Mouse (Mus musculus) lung, adult 2 months (tissue): ENCODE results near the gene Cuedc2. TPM values are rescaled to one million over a fixed set of nuclear protein-coding genes. Genes with fewer than 3 reads are reported as not detected.

ENCODE experiments used
- DNase-seq: peaks from one replicate; pipeline ENCODE4 v3.0.0; 2022
- H3K4me1 ChIP-seq: fragments of 200-500 bp; 2 replicates; pipeline ENCODE4 v1.6.1; 2011; ENCODE audit warnings: low read length; ENCODE audit not compliant: control insufficient read depth, insufficient read depth
- H3K4me3 ChIP-seq: fragments of 200-500 bp; replicated peaks from 2 replicates; pipeline ENCODE3; 2011; ENCODE audit warnings: low read depth, mild to moderate bottlenecking, control low read depth, low read length; ENCODE audit errors: extremely low read depth
- CTCF ChIP-seq: fragments of 200-500 bp; IDR thresholded peaks from 2 replicates; pipeline ENCODE4 v1.5.1; 2011; ENCODE audit warnings: mild to moderate bottlenecking, low read length, control low read depth; ENCODE audit not compliant: insufficient read depth
- POLR2A ChIP-seq: fragments of 200-500 bp; IDR thresholded peaks from 2 replicates; pipeline ENCODE4 v1.6.1; 2011; ENCODE audit warnings: low read depth, mild to moderate bottlenecking, control low read depth, low read length, borderline replicate concordance; ENCODE audit errors: extremely low read depth
- WGBS: fragments of 180-500 bp; shearing (Covaris S2); methylation state at CpG from one replicate; pipeline ENCODE4 v1.1.7; 2018; 5-methylcytosine and 5-hydroxymethylcytosine counted together
- polyA plus RNA-seq: library from polyadenylated mRNA; depleted of rRNA; stranded (reverse); fragments of >200 nt; gene quantifications from 2 replicates; pipeline ENCODE4 v1.2.3, GENCODE M21; 2012; rRNA removed

Cuedc2 gene
- 47.1 and 53.9 TPM in 2 replicates for polyA plus RNA-seq

GRCm38 (mm10) chr19:46338331-46338936, at the start of gene Cuedc2:
Cuedc2 (minus strand) TSS chr19:46338702.
- Histone ChIP-seq H3K4me1 (peaks cover 9% of the 10 kb centered on the region; the same call in 1 of the 2 replicates), H3K4me3 (peak within 1 kb of the TSS; percentile 68)
- no peak for TF ChIP-seq CTCF
- peak; percentile 28; the same call in 1 of the 2 replicates for TF ChIP-seq POLR2A
- WGBS, result under 1% methylated on average over 31 of the region's 31 CpGs
- DNase-seq, result peak; percentile 97

GRCm38 (mm10) chr19:46382275-46382674, 43.8 kb upstream of the Cuedc2 start:
- TF ChIP-seq POLR2A (no peak), CTCF (no peak)
- 89% methylated on average over 9 of the region's 9 CpGs for WGBS
- Histone ChIP-seq H3K4me1 (no peaks in the 10 kb centered on the region), H3K4me3 (no peak overlapping the region)
- no peak for DNase-seq

GRCm38 (mm10) chr19:46375891-46376290, 37.4 kb upstream of the Cuedc2 start:
- TF ChIP-seq CTCF, result no peak
- no peak for TF ChIP-seq POLR2A
- 27% methylated on average over 4 of the region's 4 CpGs for WGBS
- Histone ChIP-seq H3K4me1 (peaks cover 4% of the 10 kb centered on the region; the same call in 1 of the 2 replicates), H3K4me3 (no peak overlapping the region)
- DNase-seq, result no peak

GRCm38 (mm10) chr19:46375489-46375888, 37.0 kb upstream of the Cuedc2 start:
- peak; percentile 28 for DNase-seq
- H3K4me3 ChIP-seq, result no peak overlapping the region
- 26% methylated on average over 5 of the region's 5 CpGs for WGBS
- TF ChIP-seq CTCF (no peak), POLR2A (no peak)
- peaks cover 4% of the 10 kb centered on the region; the same call in 1 of the 2 replicates for H3K4me1 ChIP-seq

- H3K4me1 ChIP-seq, result peaks cover 4% of the 10 kb centered on the region; the same call in 1 of the 2 replicates
- no peak for TF ChIP-seq CTCF
- TF ChIP-seq POLR2A, result no peak
- no peak overlapping the region for H3K4me3 ChIP-seq
- no peak for DNase-seq
- 52% methylated on average over 21 of the region's 21 CpGs for WGBS
These were observed 36.1 kb upstream of the Cuedc2 start for GRCm38 (mm10) chr19:46374477-46375088.

- DNase-seq, result peak; percentile 64
- peak; percentile 80 for TF ChIP-seq CTCF
- TF ChIP-seq POLR2A, result no peak
- H3K4me3 ChIP-seq, result no peak overlapping the region
- 8% methylated on average over 4 of the region's 4 CpGs for WGBS
- no peaks in the 10 kb centered on the region for H3K4me1 ChIP-seq
These were observed 30.7 kb upstream of the Cuedc2 start for GRCm38 (mm10) chr19:46369204-46369603.

- Histone ChIP-seq H3K4me3 (no peak overlapping the region), H3K4me1 (no peaks in the 10 kb centered on the region)
- no peak for TF ChIP-seq CTCF
- TF ChIP-seq POLR2A, result no peak
- DNase-seq, result no peak
- WGBS, result 88% methylated on average over 23 of the region's 23 CpGs
These were observed 29.5 kb upstream of the Cuedc2 start for GRCm38 (mm10) chr19:46367798-46368590.

GRCm38 (mm10) chr19:46363294-46364009, 24.9 kb upstream of the Cuedc2 start:
- TF ChIP-seq POLR2A (no peak), CTCF (no peak)
- no peaks in the 10 kb centered on the region for H3K4me1 ChIP-seq
- no peak overlapping the region for H3K4me3 ChIP-seq
- DNase-seq, result no peak
- WGBS, result 71% methylated on average over 11 of the region's 11 CpGs

GRCm38 (mm10) chr19:46362104-46362503, 23.6 kb upstream of the Cuedc2 start:
- no peak overlapping the region for H3K4me3 ChIP-seq
- WGBS, result 85% methylated on average over 8 of the region's 8 CpGs
- TF ChIP-seq CTCF (no peak), POLR2A (no peak)
- DNase-seq, result no peak
- peaks cover 3% of the 10 kb centered on the region; the same call in 1 of the 2 replicates for H3K4me1 ChIP-seq

- Histone ChIP-seq H3K4me1 (peaks cover 3% of the 10 kb centered on the region; the same call in 1 of the 2 replicates), H3K4me3 (no peak overlapping the region)
- WGBS, result 62% methylated on average over 4 of the region's 4 CpGs
- TF ChIP-seq POLR2A (no peak), CTCF (no peak)
- DNase-seq, result no peak
These were observed 19.9 kb upstream of the Cuedc2 start for GRCm38 (mm10) chr19:46358381-46358780.
